25 mouse cellular contexts compared by ENCODE assay signal in genomic region chr10:6156941-6157340, GRCm38 (mm10).
"Had no signal": no experiment of that assay in that cellular context is flagged by ENCODE, and none has a peak within 500 bp of the region (broad histone marks: within the 10 kb centered on the region; RNA-seq: fewer than 3 reads in every experiment).

No protein-coding gene starts in this region.

- H3K27me3 ChIP-seq: heart, embryonic 13.5 days; heart, embryonic 15.5 days; hindbrain, embryonic 13.5 days; hindbrain, embryonic 15.5 days; kidney, embryonic 15.5 days; limb, embryonic 13.5 days; limb, embryonic 15.5 days had no signal

- DNase-seq: gastrocnemius, postnatal 14 days; gastrocnemius, postnatal 36 days; heart, adult 11 months; heart, adult 2 months; heart, postnatal 14 days; heart, postnatal 36 days; kidney, adult 11 months; kidney, adult 2 months; kidney, adult 9 months; kidney, postnatal 14 days; kidney, postnatal 36 days; layer of hippocampus, adult 9-11 months; layer of hippocampus, postnatal 36 days; left cerebral cortex, postnatal 4 days had no signal

- H3K4me2 ChIP-seq: heart, embryonic 11.5 days; heart, embryonic 13.5 days; heart, embryonic 15.5 days; hindbrain, embryonic 13.5 days; hindbrain, embryonic 15.5 days; kidney, embryonic 15.5 days; limb, embryonic 13.5 days; limb, embryonic 15.5 days had no signal

- H3K27ac ChIP-seq: heart, adult 2 months; heart, embryonic 13.5 days; heart, embryonic 15.5 days; hindbrain, embryonic 13.5 days; hindbrain, embryonic 15.5 days; hindbrain, postnatal 0 days; kidney, embryonic 15.5 days; kidney, postnatal 0 days; limb, embryonic 13.5 days; limb, embryonic 15.5 days had no signal

- H3K4me3 ChIP-seq: heart, adult 2 months; heart, embryonic 13.5 days; heart, embryonic 15.5 days; hindbrain, embryonic 13.5 days; hindbrain, embryonic 15.5 days; kidney, embryonic 15.5 days; limb, embryonic 13.5 days; limb, embryonic 15.5 days had no signal

- H3K36me3 ChIP-seq: heart, embryonic 13.5 days; heart, embryonic 15.5 days; hindbrain, embryonic 13.5 days; hindbrain, embryonic 15.5 days; kidney, embryonic 15.5 days; limb, embryonic 13.5 days; limb, embryonic 15.5 days had no signal

- H3K4me1 ChIP-seq: heart, embryonic 13.5 days; heart, embryonic 15.5 days; hindbrain, embryonic 13.5 days; hindbrain, embryonic 15.5 days; kidney, embryonic 15.5 days; limb, embryonic 13.5 days; limb, embryonic 15.5 days had no signal

- ATAC-seq: hindbrain, postnatal 0 days; intestine, embryonic 16.5 days had no signal

- H3K9ac ChIP-seq: heart, embryonic 13.5 days; heart, embryonic 15.5 days; hindbrain, embryonic 13.5 days; hindbrain, embryonic 15.5 days; kidney, embryonic 15.5 days; limb, embryonic 13.5 days; limb, embryonic 15.5 days had no signal

- H3K9me3 ChIP-seq: heart, embryonic 13.5 days; heart, embryonic 15.5 days; hindbrain, embryonic 13.5 days; hindbrain, embryonic 15.5 days; kidney, embryonic 15.5 days; limb, embryonic 13.5 days; limb, embryonic 15.5 days had no signal
